Mouse (Mus musculus): ENCODE measurements at regions not wholly inside any gene's neighbourhood (a gene's known extent, or its start where the extent isn't known, plus 50 kb on each side); places are given as distances from the start of the nearest gene placed in this dataset.

- TF ChIP-seq EP300 (IDR thresholded peaks at IDR 0.05) (no peak), CTCF (IDR thresholded peaks at IDR 0.05) (no peak)
These were observed 291.5 kb upstream of the Nat3 start for GRCm38 (mm10) chr8:67231921-67232701.
